Mouse (Mus musculus) bone marrow macrophage, adult 2 months (primary cell): ENCODE measurements around the gene Olfr282. TPM values are rescaled to one million over a fixed set of nuclear protein-coding genes. Genes with fewer than 3 reads are reported as not detected.
"Not testable (repeated sequence)": the region's sequence is repeated elsewhere in the genome, so short reads cannot be mapped to it uniquely, and the experiment has no call there.

ENCODE experiments used
- H3K27ac ChIP-seq: 2 replicates; pipeline ENCODE4 v1.5.1; 2012; ENCODE audit warnings: low read depth, low read length; ENCODE audit not compliant: insufficient read depth
- H3K4me1 ChIP-seq: 2 replicates; pipeline ENCODE4 v1.6.1; 2012; ENCODE audit warnings: low read length; ENCODE audit not compliant: control insufficient read depth, insufficient read depth
- H3K4me3 ChIP-seq: 2 replicates; pipeline ENCODE4 v1.5.1; 2012; ENCODE audit warnings: mild to moderate bottlenecking, low read length, moderate library complexity; ENCODE audit not compliant: insufficient read depth
- CTCF ChIP-seq: IDR thresholded peaks from 2 replicates; pipeline ENCODE4 v1.5.1; 2012; ENCODE audit warnings: low read depth, mild to moderate bottlenecking, low read length, moderate library complexity
- POLR2A ChIP-seq: IDR thresholded peaks from 2 replicates; pipeline ENCODE4 v1.6.1; 2012; ENCODE audit warnings: mild to moderate bottlenecking, low read depth, low read length, borderline replicate concordance
- polyA plus RNA-seq: library from polyadenylated mRNA; stranded (reverse); fragments of >200 nt; gene quantifications from 2 replicates; pipeline ENCODE4 v1.2.4, GENCODE M21; 2012; ENCODE audit not compliant: missing spikeins, insufficient read depth, insufficient read length

Gene Olfr282
- polyA plus RNA-seq: not detected in 2 replicates

DNA sequence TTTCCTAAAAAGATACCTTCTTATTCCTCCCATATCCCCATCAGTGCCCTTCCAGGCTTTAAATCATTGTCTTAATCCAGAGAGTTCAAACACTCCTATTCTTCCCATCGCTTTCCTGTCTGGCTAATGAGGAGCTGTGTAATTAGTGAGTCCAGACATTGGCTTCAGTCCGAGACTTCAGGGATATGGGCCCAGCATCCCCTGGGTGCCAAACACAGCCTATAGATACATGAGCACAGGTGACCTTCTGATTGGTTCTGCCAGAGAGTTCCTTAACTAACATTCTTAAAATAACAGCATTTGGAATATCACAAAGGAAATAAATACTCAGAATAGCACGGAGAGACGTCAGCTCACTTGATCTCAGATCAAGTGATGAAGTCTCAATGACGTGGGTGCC, at the start of gene Olfr282:
TSS of gene Olfr282 (plus strand) at position 301 of the 400 bp plus-strand sequence.
- H3K4me3 ChIP-seq, H3K4me1 ChIP-seq: not testable (repeated sequence)

DNA sequence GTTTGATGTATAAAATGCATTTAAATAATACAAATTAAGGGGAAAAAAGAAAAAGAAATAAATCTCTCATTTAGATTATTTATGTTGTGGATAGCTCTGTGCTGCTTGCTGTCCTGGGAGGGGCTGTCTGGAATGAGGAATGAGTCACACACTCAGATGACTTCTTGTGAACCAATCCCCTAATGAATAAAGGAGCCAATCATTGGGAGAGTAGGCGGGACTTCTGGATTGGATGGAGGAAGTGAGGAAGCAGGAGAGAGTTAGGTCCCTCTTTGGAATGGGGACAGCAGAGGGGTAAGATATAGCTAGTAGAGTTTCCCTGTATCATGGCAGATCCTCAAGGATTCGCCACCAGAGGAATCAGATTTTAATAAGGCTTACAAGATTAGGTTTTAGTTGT, 43.4 kb upstream of the Olfr282 start:
- TF ChIP-seq CTCF (no peak), POLR2A (no peak)
- Histone ChIP-seq H3K4me1 (peaks cover 14% of the 10 kb centered on the region), H3K27ac (no peak overlapping the region), H3K4me3 (no peak overlapping the region)

More for the DNA sequence above, at the start of gene Olfr282:
- H3K27ac ChIP-seq: not testable (repeated sequence)

DNA sequence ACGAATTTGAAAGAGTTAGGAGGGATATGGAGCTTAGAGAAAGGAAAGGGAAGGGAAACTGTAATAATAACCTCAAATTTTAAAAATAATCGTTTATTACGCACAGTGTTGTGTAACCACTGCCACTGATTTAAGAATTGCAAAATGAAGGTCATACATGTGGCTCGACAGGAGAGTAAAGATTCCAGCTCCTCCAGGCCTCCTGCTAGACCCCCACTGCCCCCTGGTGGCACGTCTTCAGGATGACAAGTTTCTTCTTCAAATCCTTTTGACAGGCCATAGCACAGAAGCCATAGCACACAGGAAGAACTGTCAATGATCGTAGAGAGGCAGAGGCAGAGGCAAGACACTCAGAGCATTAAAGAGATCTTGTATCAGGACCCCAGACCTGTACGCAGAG, 41.2 kb upstream of the Olfr282 start:
- TF ChIP-seq POLR2A: no peak
- peak; percentile 61 for TF ChIP-seq CTCF
- Histone ChIP-seq H3K4me3 (no peak overlapping the region), H3K27ac (no peak overlapping the region), H3K4me1 (peaks cover 14% of the 10 kb centered on the region)

DNA sequence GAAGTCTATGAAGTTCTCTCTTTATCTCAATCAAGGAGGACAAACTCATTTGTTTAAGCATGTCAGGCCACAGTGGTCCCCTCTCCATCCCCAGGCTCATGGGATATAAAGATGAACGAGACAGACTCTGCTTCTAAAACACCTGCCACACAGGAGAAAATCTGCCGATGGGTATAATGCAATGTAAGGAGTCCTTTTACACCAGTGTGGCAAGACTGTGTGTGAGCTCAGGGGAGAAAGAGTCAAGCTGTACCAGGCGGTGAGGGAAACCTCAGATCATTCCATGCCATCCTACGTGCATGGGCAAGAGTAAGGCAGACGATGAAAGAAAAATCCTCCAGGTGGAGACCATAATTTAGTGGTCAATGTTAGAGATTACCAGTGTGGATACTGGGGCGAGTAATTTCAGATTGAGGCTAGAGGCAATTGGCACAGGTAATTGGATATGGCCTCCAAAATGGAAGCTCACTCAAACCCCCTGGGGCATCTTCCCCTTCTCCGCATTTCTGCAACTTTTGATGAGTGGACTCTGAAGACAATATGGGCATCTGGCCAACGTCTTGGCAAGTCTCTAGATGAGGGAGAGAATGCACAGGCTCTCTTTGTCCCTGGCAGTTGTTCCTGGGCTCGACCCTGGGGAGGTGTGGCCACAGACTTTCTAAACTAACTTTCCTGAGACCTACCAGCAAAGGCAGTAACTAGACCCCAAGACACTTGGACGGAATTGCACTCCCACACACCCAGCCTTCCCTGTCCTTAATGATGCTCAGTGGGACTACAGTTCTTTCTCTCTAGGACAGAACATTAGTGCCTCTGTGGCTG, 39.7 kb upstream of the Olfr282 start:
- TF ChIP-seq POLR2A (no peak), CTCF (no peak)
- peaks cover 14% of the 10 kb centered on the region for H3K4me1 ChIP-seq
- H3K4me3 ChIP-seq: no peak overlapping the region
- no peak overlapping the region for H3K27ac ChIP-seq

DNA sequence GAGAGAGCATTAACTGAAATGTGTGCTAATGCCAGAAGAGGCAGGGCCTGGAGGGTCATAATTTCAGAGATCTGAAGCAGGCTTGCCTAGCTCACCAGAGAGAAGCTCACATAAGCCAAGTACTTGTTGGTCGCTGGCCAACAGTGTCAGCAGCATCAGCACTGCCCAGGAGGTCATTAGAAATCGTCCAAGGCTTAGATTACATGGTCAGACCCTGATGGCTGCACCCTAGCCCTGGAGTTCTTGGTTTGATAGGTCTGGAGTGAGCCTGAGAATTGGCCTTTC, 39.2 kb upstream of the Olfr282 start:
- Histone ChIP-seq H3K4me3 (no peak overlapping the region), H3K27ac (no peak overlapping the region), H3K4me1 (peaks cover 14% of the 10 kb centered on the region)
- no peak for TF ChIP-seq POLR2A
- no peak for TF ChIP-seq CTCF

DNA sequence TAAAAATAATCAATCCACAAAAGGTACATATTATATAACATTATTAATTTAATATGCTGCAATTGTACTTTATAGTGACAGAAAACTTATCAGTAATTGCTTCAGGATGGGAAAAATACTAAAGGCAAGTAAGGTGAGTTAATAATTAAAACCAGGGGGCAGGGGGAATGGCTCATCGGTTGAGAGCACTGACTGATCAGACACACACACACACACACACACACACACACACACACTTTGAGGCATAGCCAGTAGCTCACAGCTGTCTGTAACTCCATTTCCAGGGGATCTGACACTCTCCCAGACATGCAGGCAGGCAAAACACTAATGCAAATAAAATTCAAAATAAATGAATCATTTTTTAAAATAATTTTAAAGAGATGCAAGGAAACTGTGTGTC, 33.9 kb upstream of the Olfr282 start:
- no peak overlapping the region for H3K4me3 ChIP-seq
- H3K27ac ChIP-seq: no peak overlapping the region
- no peak for TF ChIP-seq CTCF
- no peak for TF ChIP-seq POLR2A
- no peaks in the 10 kb centered on the region for H3K4me1 ChIP-seq

DNA sequence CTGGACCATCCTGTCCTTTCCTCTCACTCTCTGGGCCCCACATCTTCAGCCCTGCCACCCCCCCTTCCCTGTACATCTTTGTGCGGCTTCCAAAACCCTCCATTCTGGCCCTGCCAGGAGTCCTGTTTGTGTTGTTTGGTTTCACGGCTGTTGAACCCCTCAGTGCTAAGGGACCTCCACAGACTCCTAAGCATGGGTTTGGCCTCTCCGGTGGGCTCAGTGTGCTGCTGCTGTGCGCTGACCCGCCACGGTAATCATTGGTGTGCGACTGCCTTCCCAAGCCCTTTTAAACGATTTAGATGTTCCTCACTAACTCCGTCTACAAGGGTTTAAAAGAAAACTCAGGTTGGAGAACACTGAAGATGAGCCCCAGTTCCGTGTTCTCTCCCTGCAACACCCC, 28.7 kb upstream of the Olfr282 start:
- Histone ChIP-seq H3K4me3 (no peak overlapping the region), H3K4me1 (no peaks in the 10 kb centered on the region), H3K27ac (no peak overlapping the region)
- TF ChIP-seq CTCF (no peak), POLR2A (no peak)

GRCm38 (mm10) chr15:98408406-98409060, 22.5 kb upstream of the Olfr282 start:
- Histone ChIP-seq H3K4me1 (no peaks in the 10 kb centered on the region), H3K4me3 (no peak overlapping the region), H3K27ac (no peak overlapping the region)
- TF ChIP-seq CTCF: peak; percentile 38; the same call in 1 of the 2 replicates
- no peak for TF ChIP-seq POLR2A

DNA sequence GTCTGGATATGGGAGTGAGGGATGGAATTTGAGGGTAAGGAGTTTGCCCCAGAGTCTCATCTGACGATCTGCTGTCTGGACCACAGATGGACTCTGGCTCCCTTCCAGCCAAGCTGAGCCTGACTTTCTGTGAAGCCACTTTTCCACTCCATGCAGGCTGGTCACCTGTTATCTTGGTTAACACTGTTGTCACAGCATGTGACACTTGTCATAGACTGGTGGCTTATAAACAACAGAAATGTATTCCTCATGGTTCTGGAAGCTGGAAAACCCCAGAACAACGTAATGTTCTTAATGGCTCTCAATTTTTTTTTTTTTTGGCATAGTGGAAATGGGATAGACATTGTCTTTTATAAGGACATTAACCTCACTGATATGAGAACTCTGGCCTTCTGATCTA, 21.4 kb upstream of the Olfr282 start:
- TF ChIP-seq CTCF (no peak), POLR2A (no peak)
- Histone ChIP-seq H3K4me3 (no peak overlapping the region), H3K27ac (no peak overlapping the region), H3K4me1 (no peaks in the 10 kb centered on the region)

- TF ChIP-seq CTCF (no peak), POLR2A (no peak)
- Histone ChIP-seq H3K4me3 (no peak overlapping the region), H3K4me1 (no peaks in the 10 kb centered on the region), H3K27ac (no peak overlapping the region)
Observed at GRCm38 (mm10) chr15:98410249-98410648, 20.8 kb upstream of the Olfr282 start.

DNA sequence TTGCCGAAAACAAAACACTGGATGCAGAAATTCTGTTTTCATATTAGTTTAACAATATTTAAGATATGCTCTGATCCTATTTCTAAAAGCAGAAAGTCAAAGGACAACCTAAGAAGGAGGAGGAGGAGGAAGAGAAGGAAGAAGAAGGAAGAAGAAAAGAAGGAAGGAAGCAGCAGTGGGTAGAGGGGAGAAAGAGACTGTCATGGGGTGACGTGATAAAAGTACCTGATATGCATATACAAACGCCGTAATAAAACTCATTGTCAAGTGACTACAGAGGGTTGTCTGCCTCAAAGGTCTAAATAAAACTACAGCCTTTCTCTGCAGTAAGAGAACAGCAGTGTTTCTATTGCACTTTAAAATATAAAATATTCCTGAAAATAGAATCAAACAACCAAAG, 15.0 kb upstream of the Olfr282 start:
- TF ChIP-seq CTCF: no peak
- H3K4me3 ChIP-seq: no peak overlapping the region
- H3K4me1 ChIP-seq: no peaks in the 10 kb centered on the region
- no peak overlapping the region for H3K27ac ChIP-seq

DNA sequence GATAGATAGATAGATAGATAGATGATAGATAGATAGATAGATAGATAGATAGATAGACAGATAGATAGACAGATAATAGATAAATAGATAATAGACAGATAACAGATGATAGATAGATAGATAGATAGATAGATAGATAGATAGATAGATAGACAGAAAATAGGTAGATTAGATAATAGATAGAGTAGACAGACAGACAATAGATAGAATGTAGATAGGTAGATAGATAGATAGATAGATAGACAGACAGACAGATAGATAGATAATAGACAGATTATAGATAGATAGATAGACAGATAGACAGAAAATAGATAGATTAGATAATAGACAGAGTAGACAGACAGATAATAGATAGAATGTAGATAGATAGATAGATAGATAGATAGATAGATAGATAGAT, 14.2 kb upstream of the Olfr282 start:
- H3K4me1 ChIP-seq, H3K4me3 ChIP-seq, H3K27ac ChIP-seq: not testable (repeated sequence)
